Mouse (Mus musculus): Measurements from ENCODE around the gene Tnfaip8l3. TPM values are rescaled to one million over a fixed set of nuclear protein-coding genes. Genes with fewer than 3 reads are reported as not detected.

The Tnfaip8l3 gene
- polyA plus RNA-seq (2012; rRNA removed): 0.06 TPM in 1 of 2 replicates, not detected in the other

DNA sequence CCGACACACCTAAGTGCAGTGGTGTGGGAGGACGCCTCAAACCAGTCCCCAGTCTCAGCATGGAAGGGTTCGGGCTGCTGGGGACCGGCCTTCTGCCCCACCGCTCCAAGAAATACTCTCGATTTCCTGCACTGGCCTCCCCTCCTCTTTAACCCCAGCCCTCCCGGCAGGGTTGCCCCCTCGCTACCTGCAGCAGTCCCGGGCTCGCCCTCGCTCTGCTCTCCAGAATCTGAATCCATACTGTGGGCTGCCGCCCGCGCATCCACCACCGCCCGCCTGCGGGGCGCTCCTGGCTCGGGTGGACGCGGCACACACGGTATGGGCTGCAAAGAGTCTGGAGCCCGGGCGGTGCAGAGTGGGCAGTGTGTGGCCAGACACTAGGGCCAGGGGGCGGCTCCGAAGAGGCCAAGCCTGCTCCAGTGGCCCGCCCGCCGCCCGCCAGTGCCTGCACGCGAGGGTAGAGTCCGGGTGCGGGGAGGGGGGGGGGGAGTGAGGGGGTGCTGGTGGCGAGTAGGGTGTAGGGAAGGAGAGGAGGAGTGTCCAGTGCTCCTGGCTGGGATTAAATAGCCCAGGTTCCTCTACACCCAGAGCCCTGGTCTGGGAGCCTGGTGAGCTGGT, at the start of gene Tnfaip8l3:
Tnfaip8l3 (minus strand) TSS at position 357 of the 618 bp plus-strand sequence.
- H3K27me3 ChIP-seq (ENCODE audit: control insufficient read depth, insufficient read depth, low read length): peaks cover 3% of the 10 kb centered on the region
- H3K36me3 ChIP-seq (ENCODE audit: control insufficient read depth, insufficient read depth, low read length): no peaks in the 10 kb centered on the region
- TF ChIP-seq POLR2A (IDR thresholded peaks at IDR 0.05; ENCODE audit: control insufficient read depth, low read depth, low read length): no peak
- no peak for TF ChIP-seq CTCF (IDR thresholded peaks at IDR 0.05; ENCODE audit: control insufficient read depth, insufficient read depth, insufficient replicate concordance, low read depth, low read length)
- H3K4me1 ChIP-seq (ENCODE audit: control insufficient read depth, insufficient read depth, low read length): peaks cover 14% of the 10 kb centered on the region
- H3K4me3 ChIP-seq (ENCODE audit: control insufficient read depth, low read depth, low read length): peak within 1 kb of the TSS; percentile 53
- H3K27ac ChIP-seq (ENCODE audit: control insufficient read depth, insufficient read depth, low read depth, low read length): no peak within 1 kb of the TSS

DNA sequence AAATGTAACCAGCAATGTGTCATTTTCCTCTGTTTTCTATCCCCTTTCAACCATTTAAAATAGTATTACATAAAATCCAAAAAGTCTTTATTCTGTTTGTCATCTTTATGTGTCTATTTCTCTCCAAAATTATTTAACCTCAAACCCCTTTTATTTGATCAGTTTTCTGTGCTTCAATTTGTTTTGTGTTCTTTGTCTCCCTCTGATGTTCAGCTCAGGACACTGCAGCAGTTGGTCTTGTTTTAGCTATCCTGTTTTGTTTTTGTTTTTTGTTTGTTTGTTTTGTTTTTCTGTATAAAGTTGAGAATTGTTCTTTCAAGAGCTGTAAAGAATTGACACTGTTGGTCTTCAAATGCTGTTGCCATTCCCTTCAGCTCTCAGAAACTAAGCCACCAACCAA, 44.5 kb upstream of the Tnfaip8l3 start:
- no peaks in the 10 kb centered on the region for H3K27me3 ChIP-seq (ENCODE audit: control insufficient read depth, insufficient read depth, low read length)
- no peak overlapping the region for H3K27ac ChIP-seq (ENCODE audit: control insufficient read depth, insufficient read depth, low read depth, low read length)
- no peak overlapping the region for H3K4me3 ChIP-seq (ENCODE audit: control insufficient read depth, low read depth, low read length)
- no peaks in the 10 kb centered on the region for H3K4me1 ChIP-seq (ENCODE audit: control insufficient read depth, insufficient read depth, low read length)
- TF ChIP-seq CTCF (IDR thresholded peaks at IDR 0.05; ENCODE audit: control insufficient read depth, insufficient read depth, insufficient replicate concordance, low read depth, low read length): no peak
- no peak for TF ChIP-seq POLR2A (IDR thresholded peaks at IDR 0.05; ENCODE audit: control insufficient read depth, low read depth, low read length)
- H3K36me3 ChIP-seq (ENCODE audit: control insufficient read depth, insufficient read depth, low read length): no peaks in the 10 kb centered on the region

DNA sequence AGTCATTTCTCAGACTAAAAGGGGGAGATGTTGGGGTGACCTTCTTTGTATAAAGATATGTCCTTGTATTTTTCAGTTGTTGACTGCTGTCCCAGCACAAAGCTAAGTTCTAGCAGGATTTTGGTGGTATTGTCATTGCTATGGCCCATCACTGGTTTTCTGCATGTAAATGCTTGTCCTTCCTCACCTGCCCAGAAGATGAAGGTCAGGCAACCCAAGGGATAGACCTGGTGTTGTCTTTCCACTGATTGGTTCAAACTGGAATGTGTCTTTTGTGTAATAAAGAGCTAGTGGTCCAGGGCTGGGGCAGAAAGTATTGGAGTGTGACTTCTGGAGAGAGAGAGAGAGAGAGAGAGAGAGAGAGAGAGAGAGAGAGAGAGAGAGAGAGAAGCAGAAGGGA, 30.4 kb upstream of the Tnfaip8l3 start:
- no peaks in the 10 kb centered on the region for H3K36me3 ChIP-seq (ENCODE audit: control insufficient read depth, insufficient read depth, low read length)
- no peaks in the 10 kb centered on the region for H3K4me1 ChIP-seq (ENCODE audit: control insufficient read depth, insufficient read depth, low read length)
- H3K27ac ChIP-seq (ENCODE audit: control insufficient read depth, insufficient read depth, low read depth, low read length): no peak overlapping the region
- H3K4me3 ChIP-seq (ENCODE audit: control insufficient read depth, low read depth, low read length): no peak overlapping the region
- no peak for TF ChIP-seq POLR2A (IDR thresholded peaks at IDR 0.05; ENCODE audit: control insufficient read depth, low read depth, low read length)
- no peaks in the 10 kb centered on the region for H3K27me3 ChIP-seq (ENCODE audit: control insufficient read depth, insufficient read depth, low read length)

DNA sequence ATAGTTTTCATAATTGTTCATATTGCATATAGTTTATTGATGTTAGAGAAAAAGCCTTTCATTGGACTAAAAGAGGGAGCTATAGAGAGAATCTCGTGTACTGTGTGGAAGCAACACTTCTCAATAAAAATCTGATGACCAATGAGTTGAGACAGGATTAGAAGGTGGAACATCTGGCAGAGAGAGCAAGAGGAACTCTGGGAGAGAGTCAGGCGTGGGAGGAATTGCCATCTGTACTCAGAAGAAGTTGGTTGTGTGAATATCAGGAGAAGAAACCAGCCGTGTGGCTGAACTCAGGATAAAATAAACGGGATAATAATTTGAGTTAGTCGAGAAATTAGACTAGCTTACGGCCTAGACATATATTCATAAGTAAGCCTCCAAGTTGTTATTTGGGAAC, 28.9 kb upstream of the Tnfaip8l3 start:
- no peak overlapping the region for H3K4me3 ChIP-seq (ENCODE audit: control insufficient read depth, low read depth, low read length)
- TF ChIP-seq CTCF (IDR thresholded peaks at IDR 0.05; ENCODE audit: control insufficient read depth, insufficient read depth, insufficient replicate concordance, low read depth, low read length): no peak
- H3K36me3 ChIP-seq (ENCODE audit: control insufficient read depth, insufficient read depth, low read length): no peaks in the 10 kb centered on the region
- H3K27me3 ChIP-seq (ENCODE audit: control insufficient read depth, insufficient read depth, low read length): no peaks in the 10 kb centered on the region
- no peaks in the 10 kb centered on the region for H3K4me1 ChIP-seq (ENCODE audit: control insufficient read depth, insufficient read depth, low read length)
- H3K27ac ChIP-seq (ENCODE audit: control insufficient read depth, insufficient read depth, low read depth, low read length): no peak overlapping the region

DNA sequence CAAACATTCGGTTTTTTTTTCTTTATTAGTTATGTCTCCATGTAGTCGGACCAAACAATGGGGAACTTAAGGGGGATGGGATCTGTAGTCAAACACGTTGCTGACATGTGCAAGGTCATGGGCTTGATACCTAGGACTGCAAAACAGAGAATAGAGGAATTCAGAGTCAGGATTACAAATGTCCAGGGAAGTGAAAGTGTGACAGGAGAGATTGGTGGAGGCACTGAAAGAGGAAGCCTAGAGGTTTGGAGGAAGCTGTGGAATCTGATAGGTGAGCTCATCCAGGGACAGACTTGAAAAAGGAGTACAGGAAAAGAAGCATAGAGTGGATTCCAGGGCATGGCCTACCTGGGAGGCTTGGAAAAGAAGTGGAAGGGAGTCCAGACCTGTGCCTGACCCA, 16.1 kb upstream of the Tnfaip8l3 start:
- Histone ChIP-seq H3K27ac (ENCODE audit: control insufficient read depth, insufficient read depth, low read depth, low read length) (no peak overlapping the region), H3K27me3 (ENCODE audit: control insufficient read depth, insufficient read depth, low read length) (no peaks in the 10 kb centered on the region), H3K4me3 (ENCODE audit: control insufficient read depth, low read depth, low read length) (no peak overlapping the region), H3K36me3 (ENCODE audit: control insufficient read depth, insufficient read depth, low read length) (no peaks in the 10 kb centered on the region), H3K4me1 (ENCODE audit: control insufficient read depth, insufficient read depth, low read length) (no peaks in the 10 kb centered on the region)
- TF ChIP-seq CTCF (IDR thresholded peaks at IDR 0.05; ENCODE audit: control insufficient read depth, insufficient read depth, insufficient replicate concordance, low read depth, low read length) (no peak), POLR2A (IDR thresholded peaks at IDR 0.05; ENCODE audit: control insufficient read depth, low read depth, low read length) (no peak)

DNA sequence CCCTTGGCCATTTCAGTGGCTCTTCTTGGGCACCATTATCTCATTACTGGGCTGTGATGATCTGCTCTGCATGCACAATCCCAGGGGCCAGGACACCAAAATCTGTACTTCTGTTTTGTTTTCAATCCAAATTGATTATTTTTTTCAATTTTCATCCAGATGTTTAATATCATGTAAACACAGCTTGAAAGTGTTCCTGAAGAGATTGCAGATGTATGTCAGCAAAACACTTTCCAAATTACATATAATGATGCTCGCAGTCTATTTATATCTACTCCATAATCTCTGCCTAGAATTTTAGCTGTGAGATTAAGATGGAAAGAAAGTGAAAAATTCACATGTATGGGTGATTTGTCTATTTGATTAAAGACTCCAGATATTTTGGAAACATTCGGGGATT, 9.6 kb upstream of the Tnfaip8l3 start:
- H3K4me1 ChIP-seq (ENCODE audit: control insufficient read depth, insufficient read depth, low read length): no peaks in the 10 kb centered on the region
- H3K36me3 ChIP-seq (ENCODE audit: control insufficient read depth, insufficient read depth, low read length): no peaks in the 10 kb centered on the region
- H3K27ac ChIP-seq (ENCODE audit: control insufficient read depth, insufficient read depth, low read depth, low read length): no peak overlapping the region
- H3K4me3 ChIP-seq (ENCODE audit: control insufficient read depth, low read depth, low read length): no peak overlapping the region
- H3K27me3 ChIP-seq (ENCODE audit: control insufficient read depth, insufficient read depth, low read length): no peaks in the 10 kb centered on the region
- TF ChIP-seq CTCF (IDR thresholded peaks at IDR 0.05; ENCODE audit: control insufficient read depth, insufficient read depth, insufficient replicate concordance, low read depth, low read length) (no peak), POLR2A (IDR thresholded peaks at IDR 0.05; ENCODE audit: control insufficient read depth, low read depth, low read length) (no peak)

DNA sequence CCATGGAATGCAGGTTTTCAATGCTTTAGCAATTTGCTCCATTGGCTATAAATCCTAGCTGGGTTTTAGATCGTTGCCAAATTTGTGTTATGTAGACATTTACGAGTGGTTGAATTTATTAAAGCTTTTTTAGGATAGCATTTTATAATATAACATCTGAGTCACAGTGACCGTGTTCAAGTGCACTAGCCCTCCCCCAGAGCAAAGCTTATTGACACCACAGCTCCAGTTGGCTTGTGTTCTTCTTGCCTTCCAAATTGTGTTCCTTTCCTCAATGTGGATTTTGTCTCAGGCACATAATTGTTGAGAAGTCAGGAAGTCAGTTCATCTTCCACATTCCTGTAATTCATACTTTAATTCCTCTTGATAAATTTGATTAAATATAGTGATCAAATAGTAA, 6.7 kb upstream of the Tnfaip8l3 start:
- TF ChIP-seq CTCF (IDR thresholded peaks at IDR 0.05; ENCODE audit: control insufficient read depth, insufficient read depth, insufficient replicate concordance, low read depth, low read length) (no peak), POLR2A (IDR thresholded peaks at IDR 0.05; ENCODE audit: control insufficient read depth, low read depth, low read length) (no peak)
- H3K27ac ChIP-seq (ENCODE audit: control insufficient read depth, insufficient read depth, low read depth, low read length): no peak overlapping the region
- no peaks in the 10 kb centered on the region for H3K4me1 ChIP-seq (ENCODE audit: control insufficient read depth, insufficient read depth, low read length)
- H3K4me3 ChIP-seq (ENCODE audit: control insufficient read depth, low read depth, low read length): no peak overlapping the region
- H3K27me3 ChIP-seq (ENCODE audit: control insufficient read depth, insufficient read depth, low read length): no peaks in the 10 kb centered on the region
- H3K36me3 ChIP-seq (ENCODE audit: control insufficient read depth, insufficient read depth, low read length): no peaks in the 10 kb centered on the region

DNA sequence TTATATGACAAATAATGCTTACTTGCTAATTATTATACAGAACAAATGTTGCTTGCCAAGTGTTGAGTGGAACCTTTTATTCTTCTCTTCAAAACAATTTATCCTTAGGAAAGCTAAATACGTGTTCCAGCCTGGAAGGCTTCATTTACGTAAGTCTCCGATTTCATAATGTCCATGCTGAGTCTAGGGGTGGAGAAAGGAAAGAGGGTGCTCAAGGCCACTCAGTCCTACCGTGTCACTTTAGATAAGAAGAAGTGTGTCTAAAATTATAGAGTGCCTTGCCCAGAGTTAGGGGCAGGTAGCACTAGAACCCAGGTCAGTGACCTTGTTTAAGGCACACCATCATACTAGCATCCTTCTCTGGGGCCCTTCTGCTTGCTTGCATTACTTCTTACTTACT, 5.5 kb upstream of the Tnfaip8l3 start:
- Histone ChIP-seq H3K4me3 (ENCODE audit: control insufficient read depth, low read depth, low read length) (no peak overlapping the region), H3K4me1 (ENCODE audit: control insufficient read depth, insufficient read depth, low read length) (peaks cover 4% of the 10 kb centered on the region; the same call in 1 of the 2 replicates), H3K27ac (ENCODE audit: control insufficient read depth, insufficient read depth, low read depth, low read length) (no peak overlapping the region), H3K36me3 (ENCODE audit: control insufficient read depth, insufficient read depth, low read length) (no peaks in the 10 kb centered on the region), H3K27me3 (ENCODE audit: control insufficient read depth, insufficient read depth, low read length) (peaks cover 3% of the 10 kb centered on the region)
- TF ChIP-seq POLR2A (IDR thresholded peaks at IDR 0.05; ENCODE audit: control insufficient read depth, low read depth, low read length): no peak
- no peak for TF ChIP-seq CTCF (IDR thresholded peaks at IDR 0.05; ENCODE audit: control insufficient read depth, insufficient read depth, insufficient replicate concordance, low read depth, low read length)

All from testis, adult 2 months (tissue).